Mouse (Mus musculus) ES-Bruce4 (cell line): ENCODE results near the gene Npw.

Source experiments
- CTCF ChIP-seq: IDR thresholded peaks from one replicate; pipeline ENCODE4 v1.8.1; 2011; ENCODE audit warnings: low read depth, low read length
- EP300 ChIP-seq: IDR thresholded peaks from 2 replicates; pipeline ENCODE4 v1.6.1; 2011; ENCODE audit warnings: low read depth, low read length; ENCODE audit not compliant: insufficient read depth
- POLR2A ChIP-seq: IDR thresholded peaks from one replicate; pipeline ENCODE4 v1.8.1; 2011; ENCODE audit warnings: low read length; ENCODE audit not compliant: insufficient read depth

DNA sequence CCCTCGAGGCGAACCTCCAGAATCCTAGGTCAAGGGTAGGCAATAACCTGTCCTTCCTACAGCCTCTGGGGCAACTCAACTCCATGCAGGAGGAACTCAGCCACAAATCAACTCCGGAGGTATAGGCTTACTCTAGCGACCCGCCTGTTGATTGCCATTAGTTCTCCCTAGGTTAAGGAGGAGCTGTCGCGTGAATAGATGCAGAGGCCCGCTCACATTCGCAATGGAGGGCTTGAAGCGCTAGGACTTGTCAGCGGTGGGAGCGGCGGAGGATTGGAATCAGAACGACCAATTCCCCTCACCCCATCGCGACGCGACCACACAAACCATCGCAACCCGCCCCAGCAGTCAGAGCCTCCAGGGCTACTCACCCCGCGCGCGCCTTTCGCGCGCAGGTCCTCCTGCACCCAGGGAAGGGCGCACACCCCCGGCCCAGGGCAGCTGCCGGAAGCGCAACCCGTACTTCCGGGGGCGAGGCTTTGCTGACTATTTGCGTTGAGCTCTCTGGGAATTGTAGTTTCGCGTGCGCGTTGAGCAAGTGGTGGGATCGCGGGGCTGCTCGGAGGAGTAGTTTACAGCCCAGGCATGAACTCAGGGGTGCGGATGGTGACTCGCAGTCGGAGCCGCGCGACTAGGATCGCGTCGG is 26.0 kb downstream of the Npw start, which contains the start of the genes Tsc2 and Nthl1:
- TF ChIP-seq CTCF (no peak), POLR2A (peak; percentile 77), EP300 (no peak)
